Mouse (Mus musculus) limb, embryonic 14.5 days (tissue): ENCODE data around the gene 4932438H23Rik. TPM values are rescaled to one million over a fixed set of nuclear protein-coding genes. Genes with fewer than 3 reads are reported as not detected.

ENCODE experiments used
- ATAC-seq: fragments of 200-750 bp; cut with Nextera tagmentation; 2 replicates; pipeline ENCODE4 v1.8.0; 2017; ENCODE audit warnings: low read depth, moderate number of reproducible peaks, moderate TSS enrichment; ENCODE audit not compliant: low FRiP score
- DNase-seq: peaks from one replicate; pipeline ENCODE4 v3.0.0-alpha.2; 2015; ENCODE audit warnings: low spot score
- H3K27ac ChIP-seq: fragments of 300-500 bp; sonication (generic); replicated peaks from 2 replicates; pipeline ENCODE4 v1.5.1; 2014; ENCODE audit warnings: low read depth, mild to moderate bottlenecking, low read length, moderate library complexity, mixed read lengths
- H3K27me3 ChIP-seq: fragments of 300-500 bp; sonication (generic); 2 replicates; pipeline ENCODE4 v1.6.1; 2014; ENCODE audit warnings: low read length, mixed read lengths; ENCODE audit not compliant: control insufficient read depth, insufficient read depth
- H3K36me3 ChIP-seq: fragments of 300-500 bp; sonication (generic); 2 replicates; pipeline ENCODE4 v1.6.1; 2014; ENCODE audit warnings: mild to moderate bottlenecking, low read length, moderate library complexity, mixed read lengths; ENCODE audit not compliant: control insufficient read depth, insufficient read depth
- H3K4me1 ChIP-seq: fragments of 300-500 bp; sonication (generic); 2 replicates; pipeline ENCODE4 v1.6.1; 2014; ENCODE audit warnings: antibody characterized with exemption, low read length, mixed read lengths; ENCODE audit not compliant: control insufficient read depth, insufficient read depth
- H3K4me2 ChIP-seq: fragments of 300-500 bp; sonication (generic); replicated peaks from 2 replicates; pipeline ENCODE4 v1.6.1; 2014; ENCODE audit warnings: low read depth, mild to moderate bottlenecking, low read length, moderate library complexity; ENCODE audit not compliant: severe bottlenecking
- H3K4me3 ChIP-seq: fragments of 300-500 bp; sonication (generic); replicated peaks from 2 replicates; pipeline ENCODE4 v1.5.1; 2014; ENCODE audit warnings: low read length
- H3K9ac ChIP-seq: fragments of 300-500 bp; sonication (generic); 2 replicates; pipeline ENCODE4 v1.6.1; 2014; ENCODE audit warnings: mild to moderate bottlenecking, low read depth, low read length, moderate library complexity; ENCODE audit not compliant: severe bottlenecking
- H3K9me3 ChIP-seq: fragments of 300-500 bp; sonication (generic); 2 replicates; pipeline ENCODE4 v1.6.1; 2016; ENCODE audit warnings: low read length; ENCODE audit not compliant: control insufficient read depth
- POLR2A ChIP-seq: fragments of 200-500 bp; IDR thresholded peaks from 2 replicates; pipeline ENCODE4 v1.8.0; 2012; ENCODE audit warnings: inconsistent platforms, mild to moderate bottlenecking, moderate library complexity, borderline replicate concordance; ENCODE audit not compliant: insufficient read depth, insufficient read length; ENCODE audit errors: extremely low read depth
- WGBS: fragments of 180-500 bp; shearing (Covaris S2); extraction: QIAGEN DNeasy Blood & Tissue Kit; methylation state at CpG from one replicate; pipeline ENCODE4 v1.1.7; 2014; 5-methylcytosine and 5-hydroxymethylcytosine counted together
- polyA plus RNA-seq, 2 experiments: library from polyadenylated mRNA; depleted of rRNA in 1 of 2; stranded (reverse) in 1 of 2; unstranded in 1 of 2; fragments of >200 nt; fragmentation: Nextera tagmentation in 1 of 2; extraction: Ambion mirVana in 1 of 2; gene quantifications; 2 replicates each; pipeline versions ENCODE4 v1.2.1 to v1.2.3; 2012 to 2014

The 4932438H23Rik gene
- polyA plus RNA-seq, 2 experiments = 0.32 to 0.45 TPM

GRCm38 (mm10) chr16:91067122-91067521 is 27.8 kb downstream of the 4932438H23Rik start:
- Histone ChIP-seq H3K9ac (no peak overlapping the region), H3K9me3 (no peaks in the 10 kb centered on the region), H3K4me1 (0 out of 2 replicates have a peak, but pooled peaks cover 4% of the 10 kb centered on the region), H3K27me3 (no peaks in the 10 kb centered on the region), H3K27ac (no peak overlapping the region), H3K4me2 (no peak overlapping the region), H3K4me3 (no peak overlapping the region), H3K36me3 (no peaks in the 10 kb centered on the region)
- no peak for TF ChIP-seq POLR2A
- no peak for DNase-seq
- 97% methylated on average over 1 of the region's 1 CpGs for WGBS
- no peak for ATAC-seq

- H3K27ac ChIP-seq = no peak overlapping the region
- no peak for ATAC-seq
- DNase-seq = no peak
- TF ChIP-seq POLR2A = no peak
- no peak overlapping the region for H3K4me3 ChIP-seq
- 0 out of 2 replicates have a peak, but pooled peaks cover 4% of the 10 kb centered on the region for H3K4me1 ChIP-seq
- 81% methylated on average over 12 of the region's 12 CpGs for WGBS
- no peaks in the 10 kb centered on the region for H3K36me3 ChIP-seq
- no peaks in the 10 kb centered on the region for H3K9me3 ChIP-seq
- H3K9ac ChIP-seq = no peak overlapping the region
- no peaks in the 10 kb centered on the region for H3K27me3 ChIP-seq
- no peak overlapping the region for H3K4me2 ChIP-seq
Measured at GRCm38 (mm10) chr16:91064583-91065365, 30.1 kb downstream of the 4932438H23Rik start.

- Histone ChIP-seq H3K36me3 (no peaks in the 10 kb centered on the region), H3K4me2 (no peak overlapping the region), H3K4me1 (0 out of 2 replicates have a peak, but pooled peaks cover 2% of the 10 kb centered on the region), H3K4me3 (no peak overlapping the region), H3K27me3 (no peaks in the 10 kb centered on the region), H3K9ac (no peak overlapping the region), H3K9me3 (no peaks in the 10 kb centered on the region), H3K27ac (no peak overlapping the region)
- ATAC-seq (no peak), DNase-seq (no peak)
- no peak for TF ChIP-seq POLR2A
- 90% methylated on average over 10 of the region's 10 CpGs for WGBS
Measured at GRCm38 (mm10) chr16:91063786-91064185, 31.1 kb downstream of the 4932438H23Rik start.

GRCm38 (mm10) chr16:91061531-91062318 is 33.2 kb downstream of the 4932438H23Rik start:
- Histone ChIP-seq H3K4me1 (no peaks in the 10 kb centered on the region), H3K4me3 (no peak overlapping the region), H3K9me3 (no peaks in the 10 kb centered on the region), H3K27ac (no peak overlapping the region), H3K9ac (no peak overlapping the region), H3K4me2 (no peak overlapping the region), H3K36me3 (no peaks in the 10 kb centered on the region), H3K27me3 (no peaks in the 10 kb centered on the region)
- TF ChIP-seq POLR2A = no peak
- no peak for DNase-seq
- WGBS = 65% methylated on average over 13 of the region's 13 CpGs
- no peak for ATAC-seq

- H3K4me2 ChIP-seq = no peak overlapping the region
- no peak overlapping the region for H3K4me3 ChIP-seq
- no peak overlapping the region for H3K27ac ChIP-seq
- ATAC-seq (no peak), DNase-seq (no peak)
- WGBS = 75% methylated on average over 6 of the region's 6 CpGs
- H3K9me3 ChIP-seq = no peaks in the 10 kb centered on the region
- H3K4me1 ChIP-seq = peaks cover 14% of the 10 kb centered on the region
- H3K9ac ChIP-seq = no peak overlapping the region
- no peaks in the 10 kb centered on the region for H3K27me3 ChIP-seq
- no peaks in the 10 kb centered on the region for H3K36me3 ChIP-seq
- TF ChIP-seq POLR2A = no peak
Measured at GRCm38 (mm10) chr16:91057741-91058140, 37.2 kb downstream of the 4932438H23Rik start.
